Mouse (Mus musculus): ENCODE measurements around the gene Hgd.

Gene Hgd

DNA sequence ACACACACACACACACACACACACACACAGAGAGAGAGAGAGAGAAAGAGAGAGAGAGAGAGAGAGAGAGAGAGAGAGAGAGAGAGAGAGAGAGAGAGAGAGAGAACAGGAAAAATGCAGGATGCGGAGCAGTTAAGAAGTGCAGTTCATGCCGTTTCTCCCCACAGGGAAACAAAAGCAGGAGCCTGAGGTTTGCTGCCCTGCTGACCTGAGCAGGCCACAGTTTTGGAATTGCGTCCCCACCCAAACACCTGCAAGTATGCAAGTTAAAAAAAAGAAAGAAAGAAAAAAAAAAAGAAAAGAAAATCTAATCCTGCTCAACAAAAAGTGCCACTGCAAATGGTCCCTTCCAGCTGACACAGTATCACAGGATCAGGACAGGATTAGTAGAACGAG lies 96.7 kb downstream of the Hgd start:
- no peak for DNase-seq

DNA sequence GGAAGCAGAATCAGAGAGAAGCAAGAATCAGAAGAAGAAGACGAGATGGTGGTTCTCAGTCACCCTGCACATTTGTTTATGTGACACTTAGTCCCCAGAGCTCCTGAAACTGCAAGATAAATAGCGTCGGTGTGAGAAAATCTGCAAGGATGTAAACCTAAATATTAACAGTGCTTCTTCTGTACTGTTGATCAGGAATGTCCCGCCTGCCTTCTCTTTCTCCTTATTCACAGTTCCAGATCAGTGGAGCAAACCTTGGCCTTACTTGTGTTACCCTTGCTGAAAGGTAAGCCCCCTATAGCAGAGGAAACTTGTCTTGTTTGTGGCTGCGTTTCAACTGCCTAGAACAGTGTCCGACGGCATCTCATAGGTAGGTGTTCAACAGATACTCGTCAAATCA lies 97.6 kb downstream of the Hgd start:
- no peak for DNase-seq

DNA sequence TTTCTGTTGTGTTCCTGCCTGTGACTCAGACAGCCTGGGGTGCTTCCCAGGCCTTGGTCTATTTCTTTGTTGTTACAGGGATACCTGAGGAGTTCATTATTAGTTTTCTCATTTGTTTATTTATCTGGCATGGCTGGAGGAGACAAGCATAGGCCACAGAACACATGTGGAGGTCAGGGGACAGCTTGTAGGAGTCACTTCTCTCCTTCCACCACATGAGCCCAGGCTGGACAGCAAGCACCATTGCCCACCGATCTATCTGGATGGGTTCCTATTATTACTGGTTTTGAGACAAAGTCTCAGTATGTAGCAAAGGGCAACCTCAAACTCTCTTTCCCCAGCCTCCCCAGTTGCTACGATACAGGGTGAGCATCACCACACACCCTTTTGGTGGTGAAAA lies 100.3 kb downstream of the Hgd start:
- no peak for DNase-seq

DNA sequence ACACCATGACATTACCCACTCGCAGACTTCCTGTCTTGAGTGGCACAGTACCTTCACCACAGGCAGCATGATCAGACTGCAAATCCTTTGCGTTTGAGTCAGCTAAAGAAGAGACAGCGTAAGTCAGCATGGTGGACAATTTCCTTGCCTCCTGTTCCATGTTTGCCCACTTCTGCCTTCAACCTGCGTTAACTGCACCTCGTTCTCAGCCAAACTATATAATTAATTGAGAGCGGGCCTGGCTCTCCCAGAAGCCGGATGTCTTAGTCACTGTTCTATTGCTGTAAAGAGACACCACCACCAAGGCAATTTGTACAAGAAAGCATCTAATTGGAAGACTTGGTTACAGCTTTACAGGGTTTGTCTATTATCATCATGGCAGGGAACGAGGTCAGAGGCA lies 100.9 kb downstream of the Hgd start:
- no peak for DNase-seq
